Mouse (Mus musculus) ES-E14 (cell line): Measurements from ENCODE around the gene Nyap2.

Experiments used
- CHD2 ChIP-seq: IDR thresholded peaks from 2 replicates; pipeline ENCODE4 v1.6.1; 2014; ENCODE audit warnings: mild to moderate bottlenecking, low read depth, low read length, inconsistent platforms
- MAFK ChIP-seq: IDR thresholded peaks from 2 replicates; pipeline ENCODE4 v1.6.1; 2014; ENCODE audit warnings: mild to moderate bottlenecking, low read depth, low read length, inconsistent platforms; ENCODE audit not compliant: insufficient read depth
- ZC3H11A ChIP-seq: IDR thresholded peaks from 2 replicates; pipeline ENCODE4 v1.6.1; 2012; ENCODE audit warnings: low read depth, mild to moderate bottlenecking, inconsistent platforms, low read length, borderline replicate concordance
- ZNF384 ChIP-seq: IDR thresholded peaks from 2 replicates; pipeline ENCODE4 v1.6.1; 2012; ENCODE audit warnings: low read depth, low read length, inconsistent platforms

DNA sequence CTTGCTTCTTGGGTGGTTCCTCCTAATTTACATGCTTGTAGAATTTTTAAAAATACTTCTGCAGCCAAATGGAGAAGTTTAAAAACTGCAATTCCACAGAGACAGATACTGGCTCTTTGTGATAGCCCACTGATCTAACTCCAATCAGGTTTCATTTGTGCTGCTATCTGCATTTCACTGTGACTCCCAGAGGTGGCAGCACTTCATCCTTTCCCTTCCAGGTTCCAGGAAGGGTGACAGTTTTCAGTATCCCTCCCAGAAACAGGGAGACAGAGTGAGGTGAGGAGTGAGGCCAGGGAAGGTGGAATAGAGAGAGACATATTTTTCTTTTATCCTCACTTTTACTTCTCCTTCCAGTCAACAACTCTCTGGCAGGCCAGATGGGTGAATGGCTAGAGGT, 230.7 kb downstream of the Nyap2 start:
- no peak for TF ChIP-seq CHD2
- no peak for TF ChIP-seq ZC3H11A
- TF ChIP-seq MAFK: no peak
- no peak for TF ChIP-seq ZNF384
